Mouse (Mus musculus) left cerebral cortex, postnatal 25 days (tissue): Measurements from ENCODE around the gene Pkp3. TPM values are rescaled to one million over a fixed set of nuclear protein-coding genes. Genes with fewer than 3 reads are reported as not detected.

ENCODE experiments used
- DNase-seq, 2 experiments: peaks; one replicate each; pipeline ENCODE4 v3.0.0; 2022; ENCODE audit warnings: low spot score in 2 of 2, mixed read lengths in 1 of 2
- intact Hi-C: fragments of 180-260 bp; cut with DNase I; formaldehyde crosslinking; loops from one replicate; pipeline ENCODE4 v1.15.1; 2025
- total RNA-seq, 2 experiments: library from RNA; stranded (reverse); gene quantifications; 2 replicates each; pipeline ENCODE4 v1.2.3; 2021

Pkp3 gene
- total RNA-seq, 2 experiments from 2014 or later, result 0.21 TPM; not detected in 1

DNA sequence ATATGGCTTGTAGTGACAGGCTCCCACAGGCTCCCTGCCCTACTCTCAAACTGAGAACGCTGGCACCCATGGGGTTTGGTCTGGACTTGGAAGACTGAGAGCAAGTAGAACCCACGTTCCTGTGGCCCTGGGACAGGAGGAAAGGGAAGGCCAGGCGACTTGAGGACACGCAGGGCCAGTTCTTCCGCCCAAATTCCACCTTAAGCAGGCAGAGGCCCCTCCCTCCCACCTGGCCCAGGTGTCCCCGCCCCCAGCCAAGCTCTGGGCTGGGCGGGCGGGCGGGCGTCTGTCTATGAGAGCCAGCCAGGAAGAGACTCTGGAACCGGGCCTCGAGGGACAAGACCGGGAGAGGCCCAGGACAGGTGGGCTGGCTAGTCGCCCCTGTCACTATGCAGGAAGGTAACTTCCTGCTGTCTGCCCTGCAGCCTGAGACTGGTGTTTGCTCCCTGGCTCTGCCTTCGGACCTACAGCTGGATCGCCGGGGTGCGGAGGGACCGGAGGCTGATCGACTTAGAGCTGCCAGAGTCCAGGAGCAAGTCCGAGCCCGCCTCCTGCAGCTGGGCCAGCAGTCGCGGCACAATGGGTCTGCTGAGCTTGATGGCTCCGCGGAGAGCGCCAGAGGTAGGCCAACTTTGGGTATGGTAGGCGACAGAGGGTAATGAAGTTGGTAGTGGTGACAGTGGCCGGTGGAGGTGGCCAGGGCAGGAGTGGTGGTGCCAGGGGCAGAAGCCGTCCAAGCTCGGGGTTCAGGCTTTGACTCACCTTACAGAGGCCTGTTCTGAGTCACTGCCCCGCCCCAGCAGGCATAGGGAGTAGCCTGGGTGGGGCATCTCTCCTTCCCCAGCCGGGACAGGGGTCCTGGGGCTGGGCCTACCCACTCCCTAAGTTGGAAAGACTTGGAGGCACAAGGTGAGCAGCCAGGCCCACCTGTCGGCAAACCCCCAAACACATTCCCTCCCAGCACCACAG, 1.7 kb downstream of the Pkp3 start:
- no peak for DNase-seq
- intact Hi-C loops, result loop anchor here (5.0 kb wide), 1 partner anchor 43 kb away; the partner anchor contains the start of gene Ptdss2

DNA sequence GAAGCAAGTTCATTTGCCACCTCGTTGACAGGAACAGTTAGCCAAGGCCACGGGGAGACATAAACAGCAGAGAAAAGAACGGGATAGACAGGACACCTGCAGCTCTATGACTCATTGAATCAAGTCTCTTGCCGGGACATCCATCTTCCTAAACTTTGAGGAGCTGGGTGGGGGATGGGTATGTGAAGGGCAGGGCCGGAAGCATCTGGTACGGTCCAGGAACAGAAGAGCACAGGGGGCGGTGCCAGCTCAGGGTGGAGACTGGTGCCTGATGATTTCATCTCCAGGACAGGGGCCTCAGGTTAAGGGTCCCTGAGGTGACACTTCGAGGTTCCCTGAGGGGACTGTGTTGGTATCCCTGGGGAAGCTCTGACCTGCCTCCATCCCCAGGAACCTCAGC, 9.9 kb downstream of the Pkp3 start:
- no peak for DNase-seq
- intact Hi-C loops, result no loop called here

DNA sequence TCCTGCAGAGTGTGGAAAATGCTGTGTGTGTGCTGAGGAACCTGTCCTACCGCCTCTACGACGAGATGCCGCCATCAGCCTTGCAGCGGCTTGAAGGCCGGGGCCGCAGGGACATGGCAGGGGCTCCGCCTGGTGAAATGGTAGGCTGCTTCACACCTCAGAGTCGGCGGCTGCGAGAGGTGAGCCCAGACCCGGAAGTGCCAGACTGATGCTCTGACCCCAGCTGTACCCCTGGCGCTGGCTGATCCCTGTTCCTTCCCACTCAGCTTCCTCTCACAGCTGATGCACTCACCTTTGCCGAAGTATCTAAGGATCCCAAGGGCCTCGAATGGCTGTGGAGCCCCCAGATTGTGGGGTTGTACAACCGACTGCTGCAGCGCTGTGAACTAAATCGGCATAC, 10.5 kb downstream of the Pkp3 start:
- DNase-seq, result no peak
- intact Hi-C loops, result no loop called here

DNA sequence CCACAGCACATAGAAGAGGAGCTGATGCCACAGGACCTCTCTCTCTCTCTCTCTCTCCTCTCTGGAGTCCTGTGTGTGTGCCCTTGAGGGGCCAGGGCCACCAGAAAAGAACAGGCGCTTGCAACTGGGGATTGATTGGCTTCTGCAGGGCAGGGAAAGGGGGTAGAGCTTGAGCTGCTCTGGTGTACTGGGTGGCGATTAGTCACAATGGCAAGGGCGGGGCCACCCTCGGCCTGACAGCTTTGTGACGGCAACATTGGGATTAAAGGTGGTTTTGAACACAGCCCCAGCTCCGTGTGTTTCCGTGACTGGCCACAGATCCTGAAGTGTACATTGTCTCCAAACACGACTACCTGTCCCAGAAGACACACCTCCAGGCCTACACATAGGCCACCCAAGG, 12.2 kb downstream of the Pkp3 start:
- intact Hi-C loops, result no loop called here
- no peak for DNase-seq

DNA sequence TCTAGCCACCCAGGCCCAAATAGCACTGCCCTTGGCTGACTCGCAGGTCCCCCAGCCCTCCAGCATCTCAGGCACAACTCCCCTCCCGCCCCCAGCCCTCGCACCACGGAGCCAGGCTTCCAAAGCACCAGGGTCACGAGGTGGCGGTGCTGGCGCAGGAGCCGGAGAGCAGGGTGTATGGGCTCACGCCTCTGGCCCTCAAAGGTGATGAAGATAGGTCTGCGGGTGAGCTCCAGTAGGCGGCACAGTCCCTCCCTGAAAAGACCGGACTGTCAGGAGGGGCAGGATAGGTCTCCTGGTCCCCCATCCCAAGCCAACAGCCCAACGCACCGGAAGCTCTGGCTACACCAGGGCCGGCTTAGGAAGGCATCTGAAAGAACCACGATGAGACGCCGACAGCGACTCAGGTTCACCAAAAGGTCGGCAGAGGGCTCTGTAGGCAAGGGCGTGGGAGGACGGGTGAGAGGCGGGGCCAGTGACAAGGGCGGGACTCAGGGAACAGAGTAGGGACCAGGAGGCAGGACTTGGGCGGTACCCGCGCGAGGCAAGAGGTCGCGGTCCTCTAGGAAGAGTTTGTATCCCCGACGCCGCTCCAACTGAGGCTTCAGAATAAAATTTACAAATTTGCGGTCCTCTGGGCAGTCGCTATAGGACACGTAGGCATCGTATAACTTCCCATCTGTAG, 14.2 kb downstream of the Pkp3 start:
- intact Hi-C loops, result loop anchor here (2.0 kb wide), 1 partner anchor 85 kb away; no protein-coding TSS in a partner anchor
- DNase-seq, result peak; percentile 24 to 55

DNA sequence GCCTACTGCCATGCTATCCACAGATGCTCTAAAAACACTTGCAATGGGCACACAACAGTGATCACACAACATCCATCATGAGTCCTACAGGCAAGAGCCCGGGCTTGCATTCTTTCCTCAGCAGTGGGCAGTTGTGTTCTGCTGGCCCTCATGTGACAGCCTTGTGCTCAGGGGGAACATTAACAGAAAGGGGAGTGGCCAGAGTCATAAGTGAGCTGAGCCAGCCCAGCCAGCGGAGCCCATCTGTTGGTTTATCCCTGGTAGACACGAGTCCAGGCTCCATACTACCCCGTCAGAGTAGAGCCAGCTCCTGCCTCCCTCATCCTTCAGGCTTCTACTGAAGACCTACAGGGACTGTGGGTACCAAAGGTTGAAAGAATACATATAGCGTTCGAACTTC, 15.9 kb downstream of the Pkp3 start:
- intact Hi-C loops, result loop anchor here (2.0 kb wide), 1 partner anchor 83 kb away; no protein-coding TSS in a partner anchor
- DNase-seq, result no peak

DNA sequence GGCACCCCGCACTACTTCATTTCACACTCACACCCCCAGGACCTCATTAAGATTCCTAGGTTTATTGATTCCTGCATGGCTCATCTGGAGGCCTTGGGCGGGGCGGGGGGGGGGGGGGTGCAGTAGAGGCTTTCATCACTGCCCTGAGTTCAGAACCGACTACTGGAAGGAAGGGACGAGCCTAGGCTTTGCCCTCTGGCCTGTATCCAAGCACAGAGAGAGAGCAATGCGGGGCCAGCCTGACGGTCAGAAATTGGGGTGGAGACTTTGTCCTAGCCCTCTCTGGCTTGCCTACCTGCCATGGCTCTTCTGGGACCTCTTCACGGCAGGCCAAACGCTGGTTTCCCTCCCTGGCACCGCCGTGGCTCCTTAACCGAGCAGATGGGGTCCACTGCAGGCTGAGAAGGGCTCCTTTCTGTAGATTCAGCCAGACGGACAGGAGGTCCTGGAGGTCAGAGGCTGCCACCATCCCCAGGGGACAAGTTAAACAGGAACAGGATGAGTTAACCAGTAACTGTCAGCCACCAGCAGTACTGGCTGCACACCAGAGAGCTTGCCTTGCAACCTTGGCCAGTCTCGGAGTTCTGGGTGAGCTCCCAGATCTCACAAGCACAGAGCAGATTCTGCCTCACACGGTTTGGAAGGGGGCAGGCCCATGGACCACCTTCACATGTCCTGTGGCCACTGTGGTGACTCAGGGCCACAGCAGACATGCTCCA, 16.6 kb downstream of the Pkp3 start:
- no peak for DNase-seq
- intact Hi-C loops, result no loop called here

DNA sequence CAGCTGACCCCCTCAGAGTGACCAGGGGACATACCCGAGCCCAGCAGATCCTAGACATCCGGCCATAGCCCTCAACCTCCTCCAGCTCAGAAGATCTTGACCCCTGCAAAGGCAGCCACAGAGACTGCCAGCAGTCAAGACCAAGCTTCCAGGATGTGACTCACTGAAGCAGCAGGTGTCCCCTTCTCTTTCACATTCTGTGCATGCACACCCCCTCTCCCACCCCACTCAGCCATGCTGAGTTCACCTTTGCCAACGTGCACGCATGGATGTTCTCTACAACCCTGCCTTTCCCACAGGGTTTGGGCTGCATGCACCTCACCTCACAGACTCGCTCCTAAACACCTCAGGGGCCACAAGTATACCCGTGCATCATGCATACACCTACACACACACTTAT, 18.0 kb downstream of the Pkp3 start:
- no peak for DNase-seq
- intact Hi-C loops, result no loop called here

DNA sequence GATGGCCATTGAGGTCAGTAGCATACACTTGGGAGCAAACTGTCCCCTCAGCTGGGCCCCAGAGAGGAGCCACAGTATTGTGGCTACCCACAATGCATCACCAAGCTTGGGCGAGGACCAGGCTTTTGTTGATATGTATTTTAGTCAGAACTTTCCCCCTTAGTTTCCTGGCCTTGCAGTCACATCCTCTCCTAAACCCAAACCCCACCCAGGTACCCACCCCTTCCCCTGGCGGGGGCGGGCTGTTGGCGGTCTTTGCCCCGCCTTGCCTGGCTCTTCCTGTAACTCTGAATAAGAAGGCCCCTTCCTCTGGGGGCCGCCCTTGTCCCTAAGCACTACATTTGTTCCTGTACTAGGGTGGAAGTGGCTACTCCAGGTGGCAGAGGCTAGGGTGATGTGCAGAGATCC, 18.6 kb downstream of the Pkp3 start:
- DNase-seq, result no peak
- intact Hi-C loops, result no loop called here

DNA sequence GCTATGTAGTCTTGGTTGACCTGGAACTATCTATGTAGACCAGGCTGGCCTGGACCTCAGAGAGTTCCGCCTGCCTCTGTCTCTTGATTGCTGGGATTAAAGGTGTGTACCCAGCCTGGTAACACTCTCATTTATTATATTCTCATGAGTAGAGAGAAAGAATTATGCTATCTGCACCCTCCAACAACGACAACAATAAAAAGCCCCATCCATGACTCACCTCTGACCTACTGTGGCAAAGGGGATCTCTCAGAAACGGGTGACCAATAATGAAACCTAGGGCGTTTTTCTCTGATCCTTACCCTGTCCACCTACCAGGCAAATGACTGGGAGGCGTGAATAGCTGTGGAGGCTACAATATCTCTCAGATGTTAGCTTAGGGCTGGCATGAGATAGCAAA, 19.2 kb downstream of the Pkp3 start:
- intact Hi-C loops, result no loop called here
- no peak for DNase-seq

DNA sequence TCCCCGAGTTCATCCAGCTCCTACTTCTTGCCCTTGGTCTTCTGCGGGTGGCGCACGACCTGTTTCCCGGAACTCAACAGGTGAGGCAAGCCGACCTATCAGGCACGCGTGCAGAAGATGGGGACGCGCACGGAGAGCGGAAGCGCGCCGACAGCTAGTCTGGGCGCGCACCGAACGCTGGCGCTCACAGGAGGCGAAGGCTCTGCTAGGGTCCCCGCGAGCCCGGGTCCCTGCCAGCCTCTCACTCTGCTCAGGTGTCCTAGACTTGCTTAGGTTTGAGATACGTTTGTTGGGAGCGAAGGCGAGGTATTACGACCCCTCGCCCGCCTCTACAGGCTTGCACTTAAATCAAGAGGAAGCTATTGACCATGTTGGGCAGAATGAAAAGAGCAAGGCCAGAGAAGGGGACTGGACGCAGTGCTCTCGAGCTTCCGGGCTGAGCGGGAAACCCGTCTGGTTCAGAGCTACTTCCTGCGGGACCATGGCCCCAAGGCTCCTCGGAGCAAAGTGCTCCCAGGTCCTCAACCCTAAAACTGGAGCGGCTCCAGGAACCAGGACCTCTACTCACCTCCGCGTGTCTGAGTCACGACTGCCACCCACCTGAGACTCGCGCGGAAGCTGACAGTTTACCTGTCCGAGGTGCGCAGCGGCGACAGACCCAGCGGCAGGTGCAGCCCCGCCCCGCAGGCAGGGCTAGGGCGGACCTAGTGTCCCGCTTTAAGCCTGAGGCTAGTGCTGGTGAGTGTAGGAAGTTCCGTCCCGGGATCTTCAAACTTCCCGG, 22.1 kb downstream of the Pkp3 start, which contains the start of gene Sigirr:
Sigirr (minus strand) TSS at position 662 of the 781 bp plus-strand sequence.
- peak; percentile 15 to 27 for DNase-seq
- intact Hi-C loops, result no loop called here

DNA sequence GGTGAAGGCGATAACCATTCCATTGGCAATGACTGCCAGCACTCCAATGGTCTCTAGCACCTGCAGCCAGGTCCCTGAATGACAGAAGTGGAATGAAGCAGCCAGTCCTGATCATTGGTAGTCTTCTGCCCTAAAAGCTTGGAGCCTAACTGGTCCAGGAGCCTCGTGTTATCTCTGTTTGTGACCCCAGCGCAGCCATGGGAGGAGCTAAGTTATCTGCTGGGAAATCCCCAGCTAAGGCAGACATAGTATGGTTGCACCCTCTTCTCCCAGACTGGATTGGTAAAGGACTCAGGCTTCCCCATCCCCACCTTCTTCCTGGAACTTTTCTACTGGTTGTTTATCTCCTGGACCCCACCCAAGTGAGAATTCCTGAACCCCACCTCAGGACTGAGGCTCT, 25.1 kb downstream of the Pkp3 start:
- no peak for DNase-seq
- intact Hi-C loops, result no loop called here

DNA sequence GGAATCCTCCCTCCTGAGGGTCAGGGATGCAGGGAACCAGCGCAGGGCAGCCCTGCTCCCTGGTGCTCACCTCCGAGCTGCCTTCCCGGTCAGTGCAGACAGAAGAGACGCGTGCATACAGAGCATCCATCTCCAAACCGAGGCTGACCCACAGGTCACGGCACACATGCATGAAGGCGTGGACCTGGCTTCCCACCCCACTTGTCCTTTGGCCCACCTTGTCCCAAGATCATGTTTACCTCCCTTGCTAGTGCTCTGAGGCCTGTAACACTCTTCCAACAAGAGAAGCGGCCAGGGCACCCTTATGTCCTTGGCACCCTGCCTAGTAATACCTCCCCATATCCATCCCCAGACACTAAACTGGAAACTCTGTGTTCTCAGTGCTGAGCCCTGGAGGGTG, 37.9 kb downstream of the Pkp3 start:
- DNase-seq, result no peak
- intact Hi-C loops, result no loop called here

DNA sequence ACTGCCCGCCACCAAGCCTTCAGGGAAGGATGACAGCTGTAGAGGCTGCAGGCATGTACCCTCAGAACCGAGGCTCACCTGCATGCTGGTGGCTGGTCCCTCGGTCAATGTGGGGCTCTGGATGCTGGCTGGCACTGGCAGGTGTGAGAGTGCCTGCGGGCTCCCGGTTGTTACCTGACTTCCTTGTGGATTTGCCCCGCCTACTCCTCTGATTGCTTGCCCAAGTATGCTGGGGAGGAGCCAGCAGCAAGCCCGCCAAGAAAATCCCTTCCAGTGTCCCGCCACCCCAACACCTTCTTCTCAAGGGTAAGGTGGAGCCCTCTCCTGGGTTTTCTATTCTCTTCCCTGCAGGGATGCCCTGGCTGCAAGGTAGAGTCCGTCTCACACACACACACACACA, 39.6 kb downstream of the Pkp3 start, which contains the start of gene Ano9:
Ano9 (minus strand) TSS at position 171 of the 400 bp plus-strand sequence.
- no peak for DNase-seq
- intact Hi-C loops, result no loop called here

DNA sequence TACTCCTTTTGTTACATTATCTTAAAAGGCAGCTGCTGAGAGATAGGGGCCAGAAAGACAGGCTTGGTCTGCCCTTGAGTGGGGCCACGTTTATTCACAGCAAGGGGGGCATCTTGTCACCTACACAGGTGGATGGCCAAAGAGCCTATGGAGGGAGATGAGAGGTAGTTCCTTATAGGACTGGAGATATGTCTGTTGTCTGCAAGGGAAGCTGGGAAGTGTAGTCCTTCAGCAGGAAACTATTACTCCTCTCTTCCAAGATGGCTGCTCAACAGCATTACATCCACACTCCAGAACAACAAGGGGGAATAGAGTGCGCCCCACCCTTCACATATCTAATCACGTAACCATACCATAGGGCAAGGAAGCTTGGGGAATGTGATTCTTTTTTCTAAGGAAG, 41.5 kb downstream of the Pkp3 start:
- no peak for DNase-seq
- intact Hi-C loops, result no loop called here

DNA sequence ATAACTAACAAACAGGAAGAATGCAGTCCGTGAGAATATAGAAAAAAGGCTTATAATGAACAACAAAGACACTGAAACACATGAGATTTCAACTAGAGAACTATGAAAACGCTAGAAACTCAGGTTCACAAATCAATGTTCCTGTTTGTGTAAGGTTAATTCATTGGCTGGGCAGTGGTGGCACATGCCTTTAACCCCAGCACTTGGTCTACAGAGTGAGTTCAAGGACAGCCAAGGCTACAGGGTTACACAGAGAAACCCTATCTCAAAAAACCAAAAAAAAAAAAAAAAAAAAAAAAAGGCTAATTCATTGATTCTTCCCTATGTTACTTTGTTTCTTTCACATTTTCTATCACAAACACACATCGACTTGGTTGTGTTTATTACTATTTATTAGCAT, 42.6 kb downstream of the Pkp3 start:
- intact Hi-C loops, result loop anchor here (5.0 kb wide), 1 partner anchor 43 kb away; the partner anchor contains the start of gene Pkp3
- no peak for DNase-seq

DNA sequence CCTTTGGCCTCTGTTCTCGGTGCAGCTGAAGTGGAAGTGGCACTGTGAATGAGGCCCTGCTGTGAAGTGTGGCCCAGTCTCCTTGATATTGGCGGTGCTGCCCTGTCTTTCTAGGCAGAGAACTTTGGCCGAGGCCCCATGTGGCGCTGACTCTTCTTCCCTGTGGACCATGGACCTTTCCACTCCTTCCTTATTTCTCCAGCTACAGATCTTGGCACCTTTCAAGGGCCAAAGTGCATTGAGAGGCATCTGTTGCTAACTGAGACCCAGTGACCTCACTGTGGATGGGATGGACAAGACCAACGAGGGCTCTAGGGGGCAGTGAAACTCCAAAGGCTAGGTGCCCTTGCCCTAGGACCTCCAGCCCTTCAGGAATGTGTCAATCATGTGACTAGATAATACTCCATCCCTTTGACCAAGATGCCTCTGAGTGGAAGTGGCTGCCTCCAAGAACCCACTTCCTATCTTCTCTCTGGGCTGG, 43.1 kb downstream of the Pkp3 start:
- DNase-seq, result no peak
- intact Hi-C loops, result loop anchor here (5.0 kb wide), 1 partner anchor 44 kb away; the partner anchor contains the start of gene Pkp3

DNA sequence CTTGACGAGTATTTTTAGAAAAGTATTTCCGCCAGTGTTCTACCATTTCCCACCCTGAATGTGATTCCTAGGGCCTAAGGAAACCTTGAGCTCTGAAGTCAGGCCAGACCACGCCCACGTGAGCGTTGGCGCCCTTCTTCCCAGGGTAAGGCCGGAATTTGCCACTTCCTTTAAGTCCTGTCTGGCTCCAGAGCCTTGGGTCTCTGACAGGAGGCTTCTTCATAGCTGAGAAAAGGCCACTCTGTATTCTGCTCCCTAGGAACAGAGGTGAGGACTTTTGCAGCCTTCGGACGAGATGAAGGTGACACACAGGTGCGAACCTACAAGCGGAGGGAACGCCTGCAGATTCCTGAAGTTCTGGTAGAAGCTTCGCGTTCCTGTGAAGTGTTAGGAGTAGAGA, 44.2 kb downstream of the Pkp3 start, which contains the start of gene Ptdss2:
Ptdss2 (plus strand) TSS at position 138 of the 400 bp plus-strand sequence.
- no peak for DNase-seq
- intact Hi-C loops, result loop anchor here (5.0 kb wide), 1 partner anchor 45 kb away; the partner anchor contains the start of gene Pkp3
